Mouse (Mus musculus) adrenal gland, postnatal 10 days (tissue): ENCODE results near the gene Mettl8. TPM values are rescaled to one million over a fixed set of nuclear protein-coding genes. Genes with fewer than 3 reads are reported as not detected.

Experiments
- DNase-seq: peaks from one replicate; pipeline ENCODE4 v3.0.0; 2021; ENCODE audit warnings: mixed read lengths
- total RNA-seq, 2 experiments: library from RNA; stranded (reverse); gene quantifications; 2 replicates each; pipeline ENCODE4 v1.2.3; 2021

Gene Mettl8
- total RNA-seq, 2 experiments from 2014 or later = 10.8 to 16.4 TPM

- DNase-seq = no peak
These were observed 21.4 kb downstream of the Mettl8 start for GRCm38 (mm10) chr2:71033987-71034386.

DNA sequence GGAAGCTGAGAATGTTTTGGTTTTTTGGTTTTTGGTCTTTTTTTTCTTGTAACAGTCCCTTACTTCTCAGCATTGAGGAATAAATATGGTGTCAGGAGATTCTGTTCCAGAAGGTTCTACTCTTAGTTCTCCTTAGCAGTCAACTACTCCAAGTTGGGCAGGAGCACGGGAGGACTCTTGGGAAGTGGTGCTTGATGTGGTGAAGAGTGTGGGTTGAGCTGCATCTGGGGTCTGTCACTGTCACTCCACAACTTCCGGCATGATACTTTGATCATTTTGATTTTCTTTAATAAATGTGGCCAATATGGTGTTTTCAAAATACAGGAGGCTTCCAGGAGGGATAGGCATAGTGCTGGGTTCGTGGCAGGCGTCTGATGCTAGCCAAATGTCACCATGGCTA, 22.4 kb downstream of the Mettl8 start:
- DNase-seq = no peak

DNA sequence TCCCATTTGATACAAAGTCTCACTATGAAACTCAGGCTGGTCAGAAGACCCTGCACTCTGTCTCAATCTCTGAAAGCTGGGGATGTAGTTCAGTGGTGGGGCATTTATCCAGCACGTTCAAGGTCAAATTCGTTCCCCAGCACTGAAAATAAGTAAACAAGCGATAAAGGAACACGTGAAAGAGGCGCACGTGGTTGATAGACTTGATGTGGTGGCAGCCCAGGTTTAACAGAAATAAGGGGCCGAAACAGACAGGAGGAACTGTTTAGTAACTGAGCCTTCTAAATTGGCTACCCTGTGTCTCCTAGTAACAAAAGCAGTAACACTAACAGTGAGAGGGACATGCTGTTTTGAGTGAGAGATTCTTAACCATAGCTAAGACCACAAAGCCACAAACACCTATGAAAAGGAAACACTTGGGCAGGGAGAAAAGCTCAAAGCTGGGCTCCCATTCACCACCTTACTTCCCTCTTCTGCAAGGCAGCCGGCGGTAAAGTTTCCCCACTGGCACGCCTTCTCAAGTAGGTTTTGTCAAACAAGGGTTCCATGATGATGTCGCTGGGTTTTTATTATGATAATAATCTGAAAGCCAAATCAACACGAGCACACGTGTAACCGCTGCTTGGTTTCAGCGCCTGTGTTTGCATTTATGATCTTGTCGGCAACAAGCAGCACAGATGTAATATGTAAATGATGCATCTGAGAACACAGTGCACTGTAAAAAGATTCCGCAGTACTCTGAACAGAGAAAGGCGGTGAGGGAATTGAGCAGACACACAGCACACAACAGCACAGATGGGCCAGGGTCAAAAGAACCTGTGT, 23.2 kb downstream of the Mettl8 start:
- no peak for DNase-seq

DNA sequence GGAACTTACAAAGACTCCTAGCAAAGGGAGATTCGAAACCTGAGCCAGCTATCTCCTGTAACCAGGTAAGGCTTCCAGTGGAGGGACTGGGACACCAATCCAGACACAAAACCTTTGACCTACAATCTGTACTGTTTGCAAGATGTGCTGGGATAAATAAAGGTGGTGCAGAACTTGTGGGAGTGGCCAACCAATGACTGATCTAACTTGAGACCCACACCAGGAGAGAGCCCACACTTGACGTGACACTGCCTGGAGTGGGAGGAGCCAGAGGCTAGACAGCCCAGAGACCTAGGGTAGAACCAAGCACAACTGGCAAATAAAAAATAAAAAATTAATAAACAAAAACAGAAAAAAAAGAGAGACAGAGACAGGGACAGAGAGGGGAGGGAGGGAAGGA, 24.7 kb downstream of the Mettl8 start:
- DNase-seq = no peak

DNA sequence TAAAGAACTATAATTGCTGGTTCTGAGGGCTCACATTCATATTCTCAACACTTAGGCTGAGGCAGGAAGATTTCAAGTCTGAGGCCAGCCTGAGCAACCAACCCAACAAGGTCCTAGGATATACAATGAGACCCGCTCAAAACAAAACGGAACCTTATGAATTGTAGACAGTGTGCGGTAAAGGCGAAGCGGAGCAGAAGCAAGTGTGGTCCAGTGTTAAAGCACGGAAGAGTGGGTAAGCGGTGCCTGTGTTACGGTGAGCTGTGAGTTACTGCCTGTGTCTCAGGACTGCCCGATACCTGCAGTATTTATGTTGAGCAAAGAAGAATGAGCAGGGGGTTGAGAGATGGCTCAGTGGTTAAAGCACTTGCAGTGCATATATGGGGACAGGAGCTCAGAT, 27.8 kb downstream of the Mettl8 start:
- DNase-seq = no peak

GRCm38 (mm10) chr2:71026787-71027186, 28.6 kb downstream of the Mettl8 start:
- peak; percentile 12 for DNase-seq

DNA sequence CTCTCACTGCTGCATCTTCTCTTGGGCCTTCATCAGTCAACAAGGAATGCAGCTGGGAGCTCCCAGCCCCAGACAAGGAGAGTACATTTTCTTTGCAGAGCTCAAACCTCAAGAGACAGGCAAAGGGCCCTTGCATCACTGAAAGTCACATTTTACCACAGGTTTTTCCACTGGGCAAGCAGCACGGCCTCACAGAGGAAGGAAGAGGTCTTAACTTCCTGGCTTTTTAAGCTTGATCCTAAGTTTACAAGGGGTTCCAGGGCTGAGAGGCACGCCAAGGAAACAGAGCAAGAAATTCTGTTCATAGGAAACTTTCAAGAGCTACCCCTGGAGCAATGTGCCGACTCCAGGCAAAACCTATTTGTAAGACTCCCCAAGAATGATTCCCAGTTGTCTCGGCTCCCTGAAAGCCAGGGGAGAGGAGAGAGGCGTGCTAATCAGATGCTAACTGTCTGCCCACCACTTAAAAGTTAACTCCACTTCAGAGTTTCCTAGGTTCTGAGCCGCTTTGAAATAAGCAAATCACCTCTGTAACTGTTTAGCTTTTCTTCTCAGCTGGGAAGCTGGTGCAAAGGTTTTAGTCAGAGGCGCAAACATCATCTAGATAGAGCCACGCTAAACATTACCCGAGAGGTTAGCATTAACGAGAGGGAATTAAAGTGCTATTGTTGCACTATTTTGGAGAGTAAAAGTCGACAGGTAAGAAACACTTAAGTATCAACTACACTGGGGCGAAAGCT, 29.6 kb downstream of the Mettl8 start:
- no peak for DNase-seq

DNA sequence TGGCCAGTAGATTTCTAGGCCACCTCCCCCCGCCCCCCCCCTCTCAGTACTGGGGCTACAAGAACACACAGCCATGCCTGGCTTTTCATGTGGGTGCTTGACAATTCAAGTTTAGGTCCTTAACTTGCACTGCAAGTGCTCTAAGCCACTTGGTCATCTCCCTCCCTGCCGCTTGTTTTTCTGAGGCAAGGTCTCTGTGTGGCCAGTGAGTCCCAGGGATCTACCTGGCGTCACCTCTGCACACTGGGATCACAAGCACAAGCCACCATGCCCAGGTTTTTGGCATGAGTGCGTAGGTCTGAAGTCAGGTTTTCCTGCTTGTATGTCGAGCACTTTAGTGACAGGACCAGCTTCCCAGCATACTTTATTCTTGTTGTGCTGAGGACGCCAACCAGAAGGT, 31.4 kb downstream of the Mettl8 start:
- DNase-seq = no peak

- no peak for DNase-seq
These were observed 32.4 kb downstream of the Mettl8 start for GRCm38 (mm10) chr2:71022991-71023390.

DNA sequence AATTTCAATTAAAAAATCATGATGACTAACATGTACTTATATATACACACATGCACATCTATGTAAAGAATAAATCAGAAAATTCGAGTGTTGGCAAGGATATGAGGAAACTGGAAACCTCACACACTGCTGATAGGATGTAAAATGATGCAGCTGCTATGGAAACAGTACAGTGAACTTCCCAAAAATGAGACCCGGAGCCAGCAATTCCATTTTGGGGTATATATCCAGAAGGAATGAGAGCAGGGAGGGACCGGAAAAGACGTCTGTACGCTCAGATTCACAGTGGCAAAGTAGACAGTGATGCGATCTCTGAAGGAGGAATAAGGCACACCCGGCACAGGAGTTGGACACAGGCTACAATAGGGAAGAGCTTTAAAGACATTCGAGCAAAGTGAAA, 34.7 kb downstream of the Mettl8 start:
- DNase-seq = no peak

GRCm38 (mm10) chr2:71019704-71020375, 35.5 kb downstream of the Mettl8 start:
- DNase-seq = no peak

GRCm38 (mm10) chr2:71019277-71019676, 36.1 kb downstream of the Mettl8 start:
- DNase-seq = no peak

DNA sequence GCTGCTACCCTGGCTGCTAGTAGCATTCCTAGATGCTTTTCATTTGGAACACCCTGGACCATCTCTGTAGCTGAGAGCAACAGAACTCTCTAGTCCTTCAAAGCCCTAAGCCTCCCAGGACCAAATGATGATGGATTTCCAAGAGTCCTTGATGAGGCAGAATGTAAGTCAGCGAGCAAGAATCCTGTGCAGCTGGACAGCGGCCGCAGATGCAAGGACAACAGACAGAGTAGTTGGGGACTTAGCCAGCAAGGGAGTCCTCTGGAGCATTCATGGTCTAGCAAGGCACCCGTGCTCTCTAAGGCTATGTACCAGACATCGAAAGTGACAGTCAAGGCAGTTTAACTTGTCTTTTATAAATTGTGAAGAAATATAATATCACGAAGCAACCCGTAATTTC, 41.9 kb downstream of the Mettl8 start:
- DNase-seq = peak; percentile 44

DNA sequence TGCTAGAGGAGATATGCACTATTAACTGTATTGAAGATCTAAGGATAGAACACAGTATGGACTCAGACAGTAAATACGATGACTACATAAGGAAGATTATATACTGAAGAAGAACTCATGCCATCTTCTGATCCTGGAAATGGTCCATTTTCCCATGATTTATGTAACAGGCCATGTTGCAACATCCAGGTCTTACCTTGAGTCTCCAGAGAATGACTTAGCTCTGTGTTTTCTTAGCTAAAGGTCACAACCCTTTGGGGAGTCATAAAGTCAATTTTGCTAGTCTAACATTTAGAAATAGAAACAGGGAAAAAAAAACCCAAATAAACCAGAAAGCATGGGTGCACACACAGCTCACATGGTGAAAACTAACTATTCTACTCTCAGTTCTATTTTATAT, 43.6 kb downstream of the Mettl8 start:
- peak; percentile 44 for DNase-seq

GRCm38 (mm10) chr2:71004354-71004753, 51.0 kb downstream of the Mettl8 start:
- DNase-seq = peak; percentile 28

DNA sequence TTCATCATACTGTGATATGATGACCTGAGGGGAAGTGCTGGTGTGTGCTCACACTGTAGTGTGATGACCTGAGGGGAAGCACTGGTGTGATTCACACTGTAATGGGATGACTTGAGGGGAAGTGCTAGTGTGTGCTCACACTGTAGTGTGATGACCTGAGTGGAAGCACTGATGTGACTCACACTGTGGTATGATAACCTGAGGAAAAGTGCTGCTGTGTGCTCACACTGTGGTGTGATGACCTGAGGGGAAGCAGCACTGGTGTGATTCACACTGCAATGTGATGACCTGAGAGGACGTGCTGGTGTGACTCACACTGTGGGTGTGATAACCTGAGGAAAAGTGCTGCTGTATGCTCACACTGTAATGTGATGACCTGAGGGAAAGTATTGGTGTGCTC, 52.9 kb downstream of the Mettl8 start:
- DNase-seq = no peak

DNA sequence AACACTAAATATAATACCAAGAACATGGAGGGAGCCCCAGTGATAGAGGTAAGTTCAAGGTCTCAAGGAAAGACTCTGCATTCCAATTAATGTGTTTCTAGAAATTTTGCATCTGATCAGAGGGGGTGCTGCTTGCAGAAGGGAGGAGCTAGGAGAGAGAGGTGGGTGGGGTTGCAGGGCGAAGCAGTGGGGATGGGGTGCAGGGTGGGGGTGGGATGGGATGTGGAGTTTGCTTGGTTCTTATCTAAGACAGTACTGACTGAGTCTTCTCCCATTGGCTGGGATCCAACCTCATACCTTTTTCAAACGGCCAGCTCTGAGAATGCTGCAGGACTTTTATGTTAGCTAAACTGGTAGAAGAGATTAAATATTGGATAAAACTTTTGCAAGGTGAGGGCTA, 56.6 kb downstream of the Mettl8 start:
- no peak for DNase-seq

DNA sequence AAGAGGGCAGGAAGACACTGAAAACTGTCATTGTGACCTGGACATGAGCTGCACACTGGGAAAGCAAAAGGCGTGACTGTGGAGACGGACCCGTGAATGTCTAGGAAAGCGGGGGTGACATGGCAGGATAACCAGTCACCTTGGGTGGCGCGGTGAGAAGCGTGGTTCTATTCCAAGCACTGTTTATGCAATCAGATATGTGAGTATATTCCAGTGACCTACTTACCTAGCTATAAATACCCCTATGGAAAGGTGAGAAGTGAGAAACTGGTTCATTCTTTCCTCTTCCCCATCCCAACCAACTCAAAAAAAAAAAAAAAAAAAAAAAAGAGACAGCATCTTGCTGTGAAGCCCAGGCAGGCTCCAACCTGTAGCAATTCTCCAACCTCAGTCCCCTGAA, 58.9 kb downstream of the Mettl8 start:
- DNase-seq = no peak

GRCm38 (mm10) chr2:70995900-70996299, 59.5 kb downstream of the Mettl8 start:
- DNase-seq = no peak

DNA sequence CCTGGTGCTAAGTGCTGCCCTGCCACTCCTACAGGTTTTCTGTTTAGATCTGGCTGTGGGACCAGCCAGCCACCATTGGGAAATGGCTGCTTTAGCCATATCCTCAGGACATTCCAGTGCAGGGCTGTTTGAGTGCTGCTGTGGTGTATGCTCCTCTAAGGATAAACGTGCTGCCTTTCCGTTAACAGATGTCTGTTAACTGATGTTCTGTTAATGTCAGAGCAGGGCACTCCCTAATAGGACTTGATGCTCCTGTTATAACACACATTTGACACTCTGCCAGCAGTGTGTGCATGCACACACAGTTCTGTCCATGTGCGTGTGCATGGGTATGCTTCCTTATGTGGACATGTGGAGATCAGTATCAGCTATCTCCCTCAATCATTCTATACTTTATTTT, 61.6 kb downstream of the Mettl8 start:
- DNase-seq = no peak

- DNase-seq = peak; percentile 77
These were observed 62.7 kb downstream of the Mettl8 start for GRCm38 (mm10) chr2:70992715-70993114.

DNA sequence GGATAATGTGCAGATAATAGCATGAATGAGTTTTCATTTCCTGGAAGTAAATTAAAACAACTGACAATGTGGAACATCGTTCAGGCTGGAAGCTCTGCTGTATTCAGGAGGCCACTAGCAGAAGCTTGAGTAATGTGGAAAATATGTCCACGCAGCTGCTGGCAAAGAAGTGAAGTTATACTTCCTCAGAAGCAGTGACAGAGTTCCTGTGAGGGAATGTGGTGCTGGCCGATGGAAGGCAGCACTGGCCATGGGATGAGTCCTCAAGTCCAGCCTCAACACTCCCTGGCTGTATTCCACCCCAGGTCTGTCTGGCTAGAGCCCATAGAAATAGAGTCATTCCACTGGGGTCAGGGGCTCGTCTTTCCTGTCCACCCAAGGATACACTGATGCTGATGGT, 65.2 kb downstream of the Mettl8 start:
- peak; percentile 20 for DNase-seq
